Mouse (Mus musculus) megakaryocyte-erythroid progenitor cell, adult 5-6 weeks (primary cell): ENCODE measurements at regions not wholly inside any gene's neighbourhood (a gene's known extent, or its start where the extent isn't known, plus 50 kb on each side); places are given as distances from the start of the nearest gene placed in this dataset.

Source experiments
- ATAC-seq: replicated peaks from 2 replicates; pipeline ENCODE4 v1.8.0; 2016; ENCODE audit warnings: mild to moderate bottlenecking, inconsistent platforms; ENCODE audit not compliant: severe bottlenecking, poor library complexity, low FRiP score, low TSS enrichment

- ATAC-seq, result no peak
Measured at GRCm38 (mm10) chr3:39978916-39979679, 552.0 kb upstream of the Intu start.

- ATAC-seq, result no peak
Measured at GRCm38 (mm10) chr3:39982656-39983055, 548.4 kb upstream of the Intu start.

- ATAC-seq, result no peak
Measured at GRCm38 (mm10) chr3:39987710-39988109, 543.4 kb upstream of the Intu start.

GRCm38 (mm10) chr3:39998628-39999027 lies 532.5 kb upstream of the Intu start:
- ATAC-seq, result no peak

- ATAC-seq, result no peak
Measured at GRCm38 (mm10) chr3:39999846-40000245, 531.2 kb upstream of the Intu start.

- no peak for ATAC-seq
Measured at GRCm38 (mm10) chr3:40002838-40003237, 528.2 kb upstream of the Intu start.

- no peak for ATAC-seq
Measured at GRCm38 (mm10) chr3:40010051-40010450, 521.0 kb upstream of the Intu start.

- ATAC-seq, result no peak
Measured at GRCm38 (mm10) chr3:40021682-40022081, 509.4 kb upstream of the Intu start.

- no peak for ATAC-seq
Measured at GRCm38 (mm10) chr3:40027713-40028112, 503.4 kb upstream of the Intu start.

GRCm38 (mm10) chr3:40036177-40036576 lies 494.9 kb upstream of the Intu start:
- no peak for ATAC-seq

- ATAC-seq, result no peak
Measured at GRCm38 (mm10) chr3:40049721-40050120, 481.4 kb upstream of the Intu start.

- no peak for ATAC-seq
Measured at GRCm38 (mm10) chr3:40058281-40058680, 472.8 kb upstream of the Intu start.

GRCm38 (mm10) chr3:40058719-40059420 lies 472.2 kb upstream of the Intu start:
- ATAC-seq, result no peak

GRCm38 (mm10) chr3:40070137-40070667 lies 460.9 kb upstream of the Intu start:
- ATAC-seq, result no peak

GRCm38 (mm10) chr3:40076824-40077223 lies 454.3 kb upstream of the Intu start:
- ATAC-seq, result no peak

GRCm38 (mm10) chr3:40085116-40085515 lies 446.0 kb upstream of the Intu start:
- no peak for ATAC-seq

- ATAC-seq, result no peak
Measured at GRCm38 (mm10) chr3:40091773-40092343, 439.2 kb upstream of the Intu start.

- no peak for ATAC-seq
Measured at GRCm38 (mm10) chr3:40092765-40093368, 438.2 kb upstream of the Intu start.

- ATAC-seq, result no peak
Measured at GRCm38 (mm10) chr3:40094040-40094439, 437.0 kb upstream of the Intu start.

- no peak for ATAC-seq
Measured at GRCm38 (mm10) chr3:40094701-40095100, 436.4 kb upstream of the Intu start.
